Mouse (Mus musculus) retina, postnatal 7 days (tissue): ENCODE results near the gene Usf1.

Experiments used
- DNase-seq: peaks from one replicate; pipeline ENCODE4 v3.0.0-alpha.2; 2012; ENCODE audit warnings: low read depth, low spot score

The Usf1 gene

DNA sequence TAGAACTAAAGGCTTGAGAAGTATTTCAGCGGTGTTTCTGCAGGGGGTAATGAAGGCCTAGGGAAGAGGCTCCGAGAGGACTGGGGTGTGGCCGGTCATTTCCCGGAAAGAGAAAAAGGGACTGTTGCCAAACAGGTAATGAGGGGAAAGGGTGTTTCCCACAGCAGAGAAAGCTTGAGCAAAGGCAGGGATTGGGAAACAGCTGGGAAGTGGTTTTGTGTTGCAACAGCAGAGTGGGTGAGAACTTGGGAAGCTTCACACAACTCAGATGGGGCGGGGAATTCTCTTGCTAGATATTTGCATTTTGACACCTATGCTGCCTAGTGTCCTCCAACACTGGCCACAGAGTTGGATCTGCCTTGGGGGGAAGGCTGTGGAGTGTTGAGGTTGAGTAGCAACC, 41.8 kb downstream of the Usf1 start:
- no peak for DNase-seq

DNA sequence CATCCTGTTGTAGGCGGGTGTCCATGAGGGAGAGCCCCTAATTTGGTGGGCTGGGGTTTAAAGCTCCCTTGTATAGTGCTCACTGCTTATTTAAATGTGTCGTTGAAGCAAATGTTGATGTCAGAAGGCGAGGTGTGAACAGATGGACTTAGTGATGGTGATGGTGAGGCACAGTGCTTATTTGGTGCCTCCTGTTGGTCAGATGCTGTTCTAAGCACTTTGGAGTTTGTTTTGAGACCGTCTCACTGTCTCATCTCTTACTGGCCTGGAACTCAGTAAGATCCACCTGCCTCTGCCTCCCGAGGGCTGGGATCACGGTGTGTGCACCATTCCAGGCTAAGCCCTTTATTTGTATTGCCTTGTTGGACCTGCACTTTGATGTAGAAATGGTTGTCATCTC, 43.8 kb downstream of the Usf1 start:
- no peak for DNase-seq

DNA sequence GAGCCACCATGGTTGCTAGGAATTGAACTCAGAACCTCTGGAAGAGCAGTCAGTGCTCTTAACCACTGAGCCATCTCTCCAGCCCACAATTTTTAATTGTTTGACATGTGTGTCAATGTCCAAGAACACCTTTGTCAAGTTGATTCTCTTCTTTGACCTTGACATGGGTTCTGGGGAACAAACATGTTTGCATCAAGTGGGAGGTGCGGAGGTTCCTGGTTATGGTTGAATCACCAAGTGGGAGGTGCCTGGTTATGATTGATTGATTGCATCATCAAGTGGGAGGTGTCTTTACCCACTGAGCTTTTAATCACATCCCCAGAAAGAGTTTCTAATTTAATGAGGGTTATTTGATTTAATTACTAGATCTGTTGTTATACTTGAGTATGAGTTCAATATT, 46.5 kb downstream of the Usf1 start:
- no peak for DNase-seq

- no peak for DNase-seq
Measured at GRCm38 (mm10) chr1:171459791-171460190, 48.7 kb downstream of the Usf1 start.

- DNase-seq: no peak
Measured at GRCm38 (mm10) chr1:171460551-171461503, 49.7 kb downstream of the Usf1 start.

DNA sequence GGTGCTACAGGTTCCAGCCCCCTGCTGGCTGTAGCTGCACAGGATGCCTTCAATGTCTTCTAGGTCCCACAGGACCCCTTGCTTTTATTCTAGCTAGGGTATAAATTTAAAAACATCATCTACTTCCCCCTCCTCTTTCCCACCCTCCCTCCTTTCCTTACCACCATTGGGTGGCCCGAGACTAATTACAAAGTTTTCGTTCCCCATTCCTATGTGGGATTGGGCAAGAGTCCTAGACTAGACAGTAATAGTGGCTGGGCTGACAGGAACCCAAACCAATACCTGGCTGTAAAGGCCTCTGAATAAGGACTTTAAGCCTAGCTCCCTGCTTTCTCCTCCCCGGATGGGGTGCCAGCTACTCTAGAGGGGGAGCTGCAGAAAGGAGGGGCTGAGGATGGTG, 52.0 kb downstream of the Usf1 start:
- no peak for DNase-seq

DNA sequence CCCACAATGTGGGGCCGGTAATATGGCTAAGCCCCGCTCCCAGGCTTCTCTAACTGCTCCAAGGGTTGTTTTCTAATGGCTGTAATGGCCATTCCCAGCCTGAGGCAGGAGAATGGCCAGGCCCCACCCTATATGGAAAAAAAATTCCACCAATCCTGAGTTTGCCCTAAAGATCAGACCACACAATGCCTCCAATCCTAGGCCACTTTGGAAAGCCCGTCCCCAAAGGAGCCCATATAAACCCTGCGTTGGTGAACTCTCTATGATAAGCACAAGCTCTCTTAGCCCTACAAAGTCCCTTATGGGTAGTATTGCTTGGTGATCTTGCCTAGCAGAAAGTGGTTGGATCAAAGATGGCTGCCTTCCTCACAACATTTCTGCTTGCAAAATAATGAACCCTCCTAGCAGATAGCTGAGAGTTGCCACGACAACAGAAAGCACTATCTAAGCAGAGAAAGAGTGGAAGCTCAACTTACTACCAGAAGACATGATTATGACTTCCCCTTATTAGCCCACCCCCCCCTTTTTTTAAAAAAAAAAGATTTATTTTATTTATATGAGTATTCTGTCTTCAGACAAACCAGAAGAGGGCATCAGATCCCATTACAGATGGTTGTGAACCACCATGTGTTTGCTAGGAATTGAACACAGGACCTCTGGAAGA, 54.8 kb downstream of the Usf1 start:
- no peak for DNase-seq

DNA sequence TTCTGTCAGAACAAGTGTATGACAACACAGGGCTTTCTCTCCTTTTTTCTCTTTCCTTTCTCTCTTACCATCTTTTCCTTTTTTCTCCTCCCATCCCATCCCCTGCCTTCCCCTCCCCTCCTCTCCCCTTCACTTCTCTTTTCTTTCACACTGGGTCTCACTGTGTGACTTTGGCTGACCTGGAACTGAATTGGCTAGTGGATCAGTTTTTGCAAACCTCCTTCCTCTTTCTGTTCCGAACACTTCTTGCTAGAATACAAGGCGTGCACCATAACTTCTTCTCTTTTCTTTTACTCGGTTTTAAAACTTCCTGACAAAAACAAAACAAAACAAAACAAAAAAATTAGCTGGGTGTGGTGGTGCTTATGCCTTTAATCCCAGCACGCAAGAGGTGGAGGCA, 55.5 kb downstream of the Usf1 start:
- no peak for DNase-seq
